Mouse (Mus musculus): ENCODE data around the gene Itga1. TPM values are rescaled to one million over a fixed set of nuclear protein-coding genes. Genes with fewer than 3 reads are reported as not detected.

Itga1 gene
- total RNA-seq, 4 experiments from 2014 or later, result 24.4 to 34.2 (median 33.7) TPM

Other genes with a start within 250 kb of the Itga1 start
- gene Itga2, start 169.9 kb downstream of the Itga1 start, total RNA-seq (2022), result 1 to 10 TPM in 1 of 4 experiments, under 1 TPM in 3; 0.53 to 1.1 (median 0.67) TPM
- 10 to 100 TPM; 14.1 to 19.2 (median 17.9) TPM for gene Pelo, start 11.8 kb downstream of the Itga1 start, total RNA-seq (2022)
- gene Gm49395, start within 50 bp of the Itga1 start, total RNA-seq (2022), result 10 to 100 TPM in 1 of 4 experiments, 1 to 10 TPM in 3; 7.6 to 12.9 (median 9.2) TPM

Measured in heart, adult 8-10 months (tissue).